Mouse (Mus musculus): Measurements from ENCODE around the gene Tecta. TPM values are rescaled to one million over a fixed set of nuclear protein-coding genes. Genes with fewer than 3 reads are reported as not detected.

Gene Tecta
- not detected for total RNA-seq (2021)

DNA sequence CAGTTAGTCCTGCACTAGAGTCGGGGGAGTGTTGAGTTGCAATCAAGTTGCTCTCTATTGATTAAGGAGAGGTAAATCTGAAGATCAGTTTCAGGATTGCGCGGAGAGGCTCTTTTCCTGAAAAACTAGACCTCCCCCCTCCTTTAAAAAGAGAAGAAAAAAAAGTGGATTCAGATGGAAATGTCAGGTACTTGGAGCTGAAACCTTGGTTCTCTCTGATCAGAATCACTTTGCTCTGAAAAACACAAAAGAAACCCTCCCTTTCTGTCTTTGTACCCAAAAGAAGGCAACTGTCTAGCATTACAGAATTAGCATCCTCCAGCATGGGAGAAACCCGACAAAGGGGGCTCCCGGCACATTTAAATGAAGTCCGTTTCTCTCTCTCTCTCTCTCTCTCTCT is at the start of gene Tecta:
Tecta (minus strand) TSS at position 101 of the 400 bp plus-strand sequence.
- intact Hi-C loops (cut with DNase I): no loop called here
- no peak for DNase-seq

DNA sequence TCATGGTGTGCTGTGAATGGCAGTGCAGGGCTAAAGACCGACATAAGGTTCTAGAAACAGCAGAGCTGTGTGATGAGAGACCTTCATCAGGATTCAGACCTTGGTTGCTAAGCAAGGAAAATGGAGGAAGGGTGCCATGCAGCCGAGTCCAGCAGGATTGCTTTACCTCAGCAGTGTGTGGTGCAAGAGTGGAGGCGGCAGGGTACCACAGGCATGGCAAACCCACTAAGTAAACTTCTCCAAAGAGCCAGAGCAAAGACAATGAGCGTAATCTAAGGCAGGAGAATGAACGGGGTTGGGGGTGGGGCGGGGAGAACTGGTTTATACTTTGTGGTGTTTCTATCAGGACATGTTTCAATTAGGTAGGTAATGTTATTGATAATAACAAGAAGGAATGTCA is 49.3 kb upstream of the Tecta start:
- DNase-seq: no peak
- intact Hi-C loops (cut with DNase I): no loop called here

DNA sequence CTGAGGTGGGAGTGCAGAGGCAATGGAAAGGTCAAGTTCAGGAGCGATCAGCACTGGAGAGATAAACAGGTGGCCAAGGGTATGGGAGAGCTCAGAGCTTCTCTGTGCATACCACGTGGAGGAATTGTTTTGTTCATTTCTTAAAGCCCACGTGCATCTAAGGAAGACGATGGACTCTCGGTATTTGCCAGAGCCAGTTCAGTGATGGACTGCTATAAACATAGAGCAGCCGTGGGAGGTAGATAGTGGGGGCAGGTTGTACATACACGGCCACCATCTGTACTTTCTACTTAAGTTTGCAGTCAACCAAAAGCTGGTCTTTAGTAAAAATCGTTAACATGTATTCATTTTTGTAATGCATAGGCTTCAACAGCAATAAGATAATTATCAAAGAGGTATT is 42.4 kb upstream of the Tecta start:
- intact Hi-C loops (cut with DNase I): no loop called here
- DNase-seq: no peak

DNA sequence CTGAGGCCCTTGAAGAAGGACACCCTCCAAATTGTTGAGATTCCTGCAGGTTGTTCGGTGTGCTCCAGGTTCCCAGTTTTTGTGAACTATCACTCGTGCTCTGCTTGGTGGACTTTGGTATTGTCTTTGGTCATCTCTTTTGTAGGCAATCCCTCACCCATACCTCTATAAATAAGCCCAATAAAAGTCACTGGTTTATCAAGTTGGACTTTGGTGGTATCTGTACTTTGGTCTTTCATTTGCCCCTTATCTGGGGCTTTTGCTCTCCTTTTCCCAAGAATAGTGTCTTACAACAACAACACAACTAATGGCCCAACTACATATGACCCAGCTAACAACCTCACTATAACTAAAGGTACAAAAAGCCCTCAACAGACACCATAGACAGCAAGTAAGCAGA is 41.5 kb upstream of the Tecta start:
- no peak for DNase-seq
- intact Hi-C loops (cut with DNase I): no loop called here

DNA sequence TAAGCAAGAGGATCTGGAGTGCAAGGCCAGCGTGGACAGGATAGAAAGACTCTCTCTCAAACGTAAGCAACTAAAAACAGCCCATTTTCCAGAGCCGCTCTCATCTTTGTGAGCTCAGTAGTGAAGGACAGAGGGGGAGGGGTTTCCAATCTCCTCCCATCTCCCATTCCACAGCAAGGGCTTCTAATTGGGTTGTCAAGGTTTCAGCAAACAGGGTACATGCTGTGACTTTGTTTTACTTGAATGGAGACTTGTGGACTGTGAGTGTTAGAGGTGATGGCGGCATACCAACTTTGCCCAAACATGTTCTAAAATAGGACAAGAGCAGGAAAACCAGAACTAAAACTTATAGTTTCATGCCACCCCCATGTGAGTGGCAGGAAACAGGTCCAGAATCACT is 39.7 kb upstream of the Tecta start:
- DNase-seq: no peak

DNA sequence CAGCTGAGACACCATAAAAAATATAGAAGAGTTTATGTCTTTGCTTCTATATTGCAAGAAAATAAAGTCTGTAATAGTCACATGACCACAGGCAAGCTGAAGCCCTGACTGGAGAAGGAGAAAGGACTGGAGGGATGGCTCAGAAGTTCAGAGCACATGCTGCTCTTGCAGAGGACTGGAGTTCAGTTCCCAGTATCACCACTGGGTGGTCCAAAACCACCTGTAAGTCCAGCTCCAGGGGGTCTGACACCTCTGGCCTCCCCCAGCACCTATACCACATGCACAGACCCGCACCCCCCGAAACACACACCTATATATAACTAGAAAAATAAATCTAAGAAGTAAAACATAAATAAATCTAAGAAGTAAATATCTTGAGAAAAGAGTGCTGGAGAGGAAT is 32.4 kb upstream of the Tecta start:
- intact Hi-C loops (cut with DNase I): no loop called here
- no peak for DNase-seq

More for the DNA sequence above, 39.7 kb upstream of the Tecta start:
- intact Hi-C loops (cut with DNase I): no loop called here

DNA sequence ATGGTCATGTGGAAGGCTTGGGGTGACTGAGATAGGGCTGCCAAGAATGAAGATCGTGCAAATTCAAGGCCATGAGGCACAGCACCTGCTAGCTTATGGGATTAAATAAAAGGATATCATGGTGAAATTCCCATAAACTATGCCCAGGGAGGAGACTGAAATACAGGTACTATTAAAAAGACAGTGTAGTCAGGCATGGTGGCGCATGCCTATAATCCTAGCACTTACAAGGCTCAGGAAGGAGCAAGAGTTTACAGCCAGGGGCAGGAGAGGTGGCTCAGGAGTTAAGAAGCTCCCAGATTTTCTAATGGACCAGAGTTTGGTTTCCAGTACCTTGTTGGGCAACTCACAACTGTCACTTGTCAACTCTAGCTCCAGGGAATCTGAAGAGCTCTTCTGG is 31.9 kb upstream of the Tecta start:
- DNase-seq: no peak
- intact Hi-C loops (cut with DNase I): no loop called here

DNA sequence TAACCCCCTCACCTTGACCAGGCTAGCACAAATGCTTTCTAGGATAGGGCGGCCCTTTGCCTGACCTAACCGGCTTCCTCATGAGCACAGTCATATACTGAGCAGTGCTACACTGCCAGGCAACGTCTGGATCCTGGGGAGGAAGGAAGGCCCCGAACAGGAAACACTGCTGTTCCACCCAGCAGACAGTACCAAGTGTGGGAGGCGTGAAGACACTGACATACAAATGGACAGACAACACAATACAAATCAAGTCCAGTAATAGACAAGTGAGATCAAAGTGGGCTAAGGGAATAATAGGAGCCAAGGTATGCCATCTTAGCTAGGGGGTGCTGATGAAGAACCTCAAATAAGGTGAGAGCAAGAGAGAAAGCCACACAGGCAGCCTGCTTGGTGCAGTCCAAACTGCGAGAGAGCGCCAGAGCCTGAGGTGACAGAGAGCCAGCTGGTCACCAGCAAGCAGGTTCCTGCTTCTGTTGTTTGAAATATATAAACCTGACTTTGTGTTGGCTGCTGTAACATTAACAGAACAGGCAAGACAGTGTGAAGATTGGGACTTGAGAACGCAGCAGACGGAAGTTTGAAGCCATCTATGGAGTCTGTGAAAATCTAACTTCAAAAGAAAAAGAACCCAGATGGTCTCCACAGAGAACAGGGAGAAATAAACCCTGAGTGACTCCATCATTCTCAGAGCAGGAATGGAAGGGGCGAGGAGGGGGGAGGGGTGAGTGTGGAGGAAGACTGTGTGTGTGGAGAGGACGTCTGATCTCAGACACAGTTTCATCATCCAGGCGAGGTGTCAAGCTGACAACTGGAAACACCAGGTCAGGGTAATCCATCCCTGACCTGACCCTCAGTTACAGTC is 28.6 kb upstream of the Tecta start:
- intact Hi-C loops (cut with DNase I): no loop called here
- DNase-seq: peak; percentile 9 to 13

DNA sequence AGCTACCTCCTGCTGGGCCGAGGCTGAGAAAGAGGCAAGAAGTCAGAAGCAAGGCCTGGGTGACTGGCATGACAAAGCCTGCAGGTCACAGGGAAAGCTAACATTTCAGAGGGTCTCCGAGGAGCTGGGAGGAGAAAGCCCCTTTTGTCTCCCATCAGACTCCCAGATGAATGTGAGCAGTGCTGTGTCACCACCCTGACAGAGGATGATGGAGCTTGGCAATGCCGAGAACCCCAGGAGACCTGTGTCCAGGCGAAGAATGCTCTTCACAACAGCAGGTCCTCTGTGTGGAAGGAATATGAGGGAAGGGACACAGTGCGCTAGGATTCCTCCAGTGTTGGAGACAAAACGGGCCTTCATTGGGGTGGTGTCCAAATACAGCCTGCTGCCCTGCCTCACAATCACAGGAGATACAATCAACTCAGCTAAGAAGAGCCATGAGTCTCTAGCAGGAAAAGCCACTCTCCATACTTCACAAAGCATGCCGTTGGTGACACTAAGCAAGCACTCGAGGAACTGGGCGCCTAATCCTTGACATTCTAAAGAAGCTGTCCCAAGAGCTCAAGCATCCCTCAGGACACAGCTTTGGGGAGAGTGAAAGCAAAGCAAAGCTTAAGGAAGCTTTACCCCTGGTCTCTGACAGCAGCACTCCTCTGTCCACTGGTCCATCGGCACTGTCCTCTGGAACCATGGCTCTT is 27.1 kb upstream of the Tecta start:
- intact Hi-C loops (cut with DNase I): no loop called here
- DNase-seq: no peak

DNA sequence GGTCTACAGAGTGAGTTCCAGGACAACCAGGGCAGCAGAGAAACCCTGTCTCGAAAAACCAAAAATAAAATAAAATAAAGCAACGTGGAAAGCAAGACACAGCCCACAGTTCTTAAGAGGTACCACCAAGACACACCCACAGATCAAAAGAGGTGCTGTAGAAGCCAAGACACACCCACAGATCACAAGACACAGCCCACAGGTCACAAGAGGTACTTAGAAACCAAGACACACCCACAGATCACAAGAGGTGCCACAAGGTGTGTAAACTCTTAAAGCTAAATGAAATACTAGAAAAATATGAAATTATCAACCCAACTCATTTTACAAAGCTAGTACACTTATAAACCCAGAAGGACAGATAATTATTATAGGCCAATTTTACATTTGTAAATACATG is 23.9 kb upstream of the Tecta start:
- no peak for DNase-seq
- intact Hi-C loops (cut with DNase I): no loop called here

DNA sequence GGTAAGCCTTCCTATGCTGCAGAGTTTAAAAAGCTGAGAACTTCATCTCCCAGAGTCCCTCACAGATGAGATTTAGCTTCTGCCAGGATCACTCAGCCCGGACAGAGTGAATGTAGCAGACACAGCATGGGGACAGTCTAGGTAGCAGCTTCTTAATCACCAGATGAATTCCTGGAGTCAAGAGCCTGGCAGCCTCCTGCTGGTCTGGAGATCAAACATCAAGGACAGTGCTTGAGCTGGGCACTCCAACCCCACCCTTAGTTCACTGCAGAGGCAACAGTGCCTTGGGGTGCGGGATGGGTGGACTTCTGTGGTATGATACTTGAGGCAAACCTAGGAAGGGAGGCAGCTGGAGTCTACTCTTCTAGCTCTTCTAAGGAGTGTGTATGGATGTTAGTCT is 20.0 kb upstream of the Tecta start:
- intact Hi-C loops (cut with DNase I): no loop called here

DNA sequence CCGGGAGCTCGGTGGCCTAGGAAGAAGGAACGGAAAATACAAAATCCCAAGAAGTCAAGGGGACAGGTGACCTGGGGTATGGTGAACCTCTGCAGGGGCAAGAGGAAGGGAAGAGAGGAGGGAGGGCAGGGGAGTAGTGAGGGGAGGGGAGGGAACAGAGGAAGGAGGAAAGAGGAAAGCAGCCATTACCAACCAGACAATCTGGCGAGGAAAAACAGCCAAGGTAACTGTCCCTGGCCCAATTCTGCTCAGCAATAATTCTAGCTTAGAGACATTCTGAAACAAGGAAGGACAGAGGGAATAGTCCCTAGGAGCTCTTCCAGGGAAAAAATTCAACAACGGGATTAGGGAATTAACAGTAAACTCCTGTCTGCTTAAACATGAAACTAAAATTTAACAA is 19.1 kb upstream of the Tecta start:
- intact Hi-C loops (cut with DNase I): no loop called here
- DNase-seq: no peak

More for the DNA sequence above, 20.0 kb upstream of the Tecta start:
- no peak for DNase-seq

DNA sequence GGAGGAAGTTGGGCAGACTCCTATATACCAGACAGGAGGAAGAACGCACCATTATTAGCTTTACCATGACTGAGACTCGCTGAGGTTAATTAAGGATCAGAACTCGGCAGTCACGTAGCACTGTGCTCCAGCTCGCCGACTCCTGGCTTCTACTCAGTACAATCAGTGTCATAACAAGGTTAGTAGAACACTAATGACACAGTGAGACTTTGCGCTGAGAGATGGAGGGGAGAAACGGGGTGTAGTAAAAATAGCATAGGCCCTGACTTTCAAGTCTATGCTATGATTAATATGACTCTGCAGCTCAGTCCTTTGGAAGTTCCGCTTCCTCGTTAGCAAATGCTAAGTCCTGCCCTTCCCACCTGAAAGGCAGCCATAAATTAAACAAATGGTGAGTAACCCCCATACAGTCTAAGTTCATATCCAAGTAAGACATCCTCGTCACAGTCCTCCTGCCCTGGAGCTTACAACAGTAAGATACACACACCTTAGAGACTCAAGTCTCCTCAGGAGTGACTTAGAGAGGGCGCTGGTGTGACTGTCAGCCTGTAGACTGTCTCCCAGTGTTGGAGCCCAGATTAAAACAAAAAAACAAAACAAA is 17.7 kb upstream of the Tecta start:
- DNase-seq: no peak
- intact Hi-C loops (cut with DNase I): no loop called here

DNA sequence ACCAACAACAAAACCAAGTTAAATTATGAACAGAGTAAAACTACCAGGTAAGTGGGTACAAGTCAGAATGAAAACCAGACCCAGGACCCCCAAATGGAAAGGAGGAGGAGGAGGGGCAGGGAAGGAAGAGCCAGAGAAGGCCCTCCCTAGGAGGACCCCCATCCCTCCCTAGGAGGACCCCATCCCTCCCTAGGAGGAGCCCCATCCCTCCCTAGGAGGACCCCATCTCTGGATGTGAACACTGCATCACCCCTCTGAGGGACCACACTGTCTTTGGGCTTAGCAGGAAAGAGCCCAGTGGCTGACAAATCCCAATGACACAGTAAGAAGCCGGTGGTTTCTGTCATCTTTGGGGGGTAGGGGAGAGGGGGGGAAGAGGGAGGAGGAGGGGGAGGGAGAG is 15.5 kb upstream of the Tecta start:
- no peak for DNase-seq
- intact Hi-C loops (cut with DNase I): no loop called here

DNA sequence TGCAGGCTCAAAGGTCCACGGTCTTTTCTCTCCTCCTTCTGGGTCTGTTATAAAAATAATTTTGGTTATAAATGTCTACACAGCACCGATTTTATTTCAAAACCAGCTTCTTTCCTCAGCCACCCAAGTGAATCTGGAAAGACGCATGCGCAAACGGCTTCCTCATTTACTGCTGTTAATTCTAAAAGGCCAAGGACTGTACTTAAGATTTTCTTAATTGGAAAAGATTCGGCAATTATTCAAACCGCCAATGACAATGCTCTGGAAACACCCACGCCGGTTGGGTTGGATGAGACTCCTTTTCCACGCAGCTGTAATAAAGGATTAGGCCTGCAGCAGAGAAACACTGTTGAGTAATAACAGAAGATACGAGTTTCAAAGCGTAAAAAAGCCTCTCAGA is 13.6 kb upstream of the Tecta start:
- DNase-seq: no peak
- intact Hi-C loops (cut with DNase I): no loop called here

DNA sequence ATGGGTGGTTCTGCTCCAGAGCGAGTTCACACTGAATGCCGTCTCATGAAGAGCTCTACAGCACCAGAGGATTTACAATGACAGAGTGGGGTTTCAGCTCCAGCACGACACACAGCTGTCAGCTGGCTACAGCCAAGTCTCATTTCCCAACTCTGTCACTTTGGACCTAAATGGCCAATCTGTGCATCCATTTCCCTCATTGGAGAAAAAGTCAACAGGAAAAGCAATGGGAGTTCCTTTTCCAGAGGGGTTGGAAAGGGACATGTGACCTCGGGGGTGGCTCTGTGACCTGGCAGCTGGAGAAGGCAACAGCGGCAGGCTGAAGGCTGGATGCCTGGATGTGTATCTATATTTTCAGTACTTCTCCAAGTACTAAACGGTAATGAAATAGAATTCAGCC is 11.6 kb upstream of the Tecta start:
- DNase-seq: no peak
- intact Hi-C loops (cut with DNase I): no loop called here

DNA sequence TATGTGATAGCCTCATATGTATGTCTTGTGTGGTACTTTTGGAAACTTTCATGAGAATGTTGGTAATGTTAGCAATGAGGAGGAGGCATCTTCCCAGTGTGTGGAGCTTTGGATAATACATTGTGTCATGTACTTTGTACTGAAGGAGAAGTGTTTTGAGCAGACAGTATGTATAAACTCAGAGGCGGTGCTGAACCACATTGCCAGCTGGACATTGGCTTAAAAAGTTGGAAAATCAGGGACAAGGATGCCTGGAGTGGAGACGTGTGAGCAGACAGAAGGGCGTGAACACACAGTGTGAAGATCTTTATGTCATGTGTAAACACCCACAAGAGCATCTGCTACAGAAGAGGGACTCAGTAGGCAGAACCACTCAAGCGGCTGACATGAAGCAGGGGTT is 6.0 kb upstream of the Tecta start:
- intact Hi-C loops (cut with DNase I): no loop called here

DNA sequence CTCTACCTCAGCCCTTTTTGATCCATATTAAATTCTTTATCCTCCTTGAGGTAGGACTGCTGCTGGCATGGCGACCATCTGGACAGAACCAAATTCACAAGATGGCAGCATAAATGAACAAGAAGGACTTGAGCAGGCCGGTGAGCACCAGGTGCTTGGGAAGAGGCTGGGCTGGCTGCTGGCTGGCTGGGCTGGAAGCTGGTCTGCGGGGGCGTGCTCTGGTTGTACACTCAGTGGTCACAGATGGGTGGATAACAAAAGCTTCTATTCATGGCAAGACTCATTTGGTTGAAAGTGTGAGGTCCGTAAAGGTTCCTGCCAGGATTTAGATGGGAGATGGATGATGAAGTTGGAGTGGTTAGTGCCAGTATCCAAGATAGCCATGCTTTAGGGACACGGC is 1.8 kb upstream of the Tecta start:
- intact Hi-C loops (cut with DNase I): no loop called here
- DNase-seq: no peak

More for the DNA sequence above, 6.0 kb upstream of the Tecta start:
- DNase-seq: no peak

DNA sequence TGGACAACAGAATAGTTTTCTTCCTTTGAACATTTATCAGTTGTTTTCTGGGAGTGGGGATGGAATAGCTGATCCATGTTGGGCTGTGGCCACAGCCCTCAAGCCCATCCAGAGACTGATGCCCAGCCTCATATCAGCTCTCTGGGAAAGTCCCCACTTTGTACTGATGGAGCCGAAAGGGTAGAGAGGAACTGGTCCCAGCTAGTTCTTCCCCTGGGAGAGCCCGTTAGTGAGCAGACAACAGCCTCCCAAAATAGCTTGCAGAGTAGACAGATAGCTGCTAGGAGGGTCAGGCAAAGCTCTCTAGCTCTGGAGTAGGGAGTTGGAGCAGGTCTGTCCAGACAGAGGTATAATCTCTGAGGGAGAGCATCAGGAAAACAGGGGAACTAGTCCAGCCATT is 3.6 kb downstream of the Tecta start:
- intact Hi-C loops (cut with DNase I): no loop called here
- DNase-seq: no peak

DNA sequence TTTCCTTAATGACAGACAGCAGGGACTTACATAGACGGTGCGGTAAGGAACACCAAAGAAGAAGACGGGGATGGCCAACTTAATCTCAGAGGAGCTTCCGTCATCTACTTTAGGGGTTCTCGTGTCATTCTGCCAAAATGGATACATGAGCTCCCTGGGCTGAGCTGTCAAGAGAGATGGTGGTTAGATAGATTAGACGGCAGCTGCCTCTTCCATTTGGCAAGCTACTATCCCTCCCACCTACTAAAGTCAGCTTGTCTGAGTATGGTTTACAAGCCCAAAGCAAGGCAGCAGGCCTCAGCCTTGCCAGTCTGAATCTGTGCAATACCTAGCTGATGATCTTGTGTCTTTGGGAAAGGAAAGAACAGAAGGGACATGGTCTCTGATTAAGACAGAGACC is 4.8 kb downstream of the Tecta start:
- no peak for DNase-seq
- intact Hi-C loops (cut with DNase I): no loop called here

DNA sequence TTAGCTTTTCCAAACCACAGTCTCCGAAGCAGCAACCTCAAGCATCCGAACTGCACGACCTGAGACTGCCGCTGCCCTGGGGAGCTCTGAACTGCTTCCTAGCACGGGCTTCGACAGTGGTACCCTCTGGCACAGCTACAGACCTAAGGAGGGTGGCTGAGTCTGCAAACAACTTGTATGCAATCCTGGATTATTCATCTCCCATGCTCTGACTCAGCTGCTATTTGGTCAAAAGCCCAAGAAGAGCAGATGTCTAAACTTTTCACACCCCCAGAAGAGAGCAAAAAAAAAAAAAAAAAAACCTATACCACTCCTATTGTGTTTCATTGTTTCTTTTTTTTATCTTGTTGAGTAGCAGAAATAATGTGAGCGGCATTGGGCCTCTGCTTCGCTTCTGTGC is 5.4 kb downstream of the Tecta start:
- no peak for DNase-seq
- intact Hi-C loops (cut with DNase I): no loop called here

DNA sequence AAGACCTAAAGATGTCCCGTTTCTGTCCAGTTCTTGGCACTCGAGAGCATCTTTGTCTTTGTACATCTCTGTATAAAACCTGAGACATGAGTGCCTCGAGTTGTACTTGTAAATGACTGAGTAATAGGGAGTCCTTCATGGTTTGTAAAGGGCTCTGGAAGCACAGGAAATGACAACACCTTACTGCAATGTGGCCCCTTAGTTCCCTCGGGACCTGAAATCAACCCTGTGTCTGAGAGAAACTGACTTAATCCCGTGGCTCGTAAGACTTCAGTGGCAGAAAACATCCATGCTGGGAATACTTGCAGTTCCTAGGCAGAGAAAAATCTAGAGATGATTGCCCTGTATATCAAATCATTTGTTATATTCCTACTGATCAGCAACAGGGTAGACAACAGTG is 6.8 kb downstream of the Tecta start:
- DNase-seq: no peak
- intact Hi-C loops (cut with DNase I): no loop called here
